Mouse (Mus musculus) embryo, embryonic 10.5 days (tissue): ENCODE results near the gene Ddx17.

ENCODE experiments used
- DNase-seq: peaks from one replicate; pipeline ENCODE4 v3.0.0-alpha.2; 2015; ENCODE audit warnings: low spot score

The Ddx17 gene

DNA sequence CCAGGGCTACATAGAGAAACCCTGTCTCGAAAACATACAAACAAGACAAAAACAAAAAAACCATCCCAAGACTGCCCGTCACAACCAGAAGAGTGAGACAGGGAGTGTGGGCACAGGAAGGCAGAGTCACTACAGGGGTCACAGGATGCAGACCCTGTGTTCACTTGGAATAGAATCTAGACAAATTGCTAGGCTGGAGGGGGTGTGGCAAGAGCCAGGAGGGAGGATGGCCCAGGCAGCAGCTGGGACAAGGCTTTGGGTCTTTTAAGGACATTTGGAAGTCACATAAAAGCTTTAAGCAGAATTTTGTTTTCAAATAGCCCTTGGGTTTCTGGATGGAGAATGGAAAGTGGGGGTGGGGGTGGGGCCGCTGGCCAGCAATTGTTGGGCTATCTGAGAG, 28.0 kb downstream of the Ddx17 start:
- no peak for DNase-seq

DNA sequence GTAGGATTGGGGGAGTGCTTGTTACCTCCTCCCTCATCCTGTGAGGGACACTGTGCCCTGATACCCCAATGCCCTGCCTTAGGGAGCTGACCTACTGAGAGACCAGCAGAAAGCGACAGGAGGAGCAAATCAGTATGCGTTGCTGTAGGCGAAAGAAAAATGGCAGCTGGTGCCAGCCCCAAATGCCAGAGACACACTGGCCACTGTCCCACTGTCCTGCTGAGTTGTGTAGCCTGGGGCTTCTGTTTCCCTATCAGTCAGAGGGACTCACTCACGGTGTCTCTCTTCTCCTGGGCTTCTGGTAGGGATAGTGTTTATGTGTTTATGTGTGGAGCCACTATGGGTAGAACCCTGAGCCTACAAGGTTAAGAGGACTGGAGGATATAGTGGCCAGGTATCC, 28.8 kb downstream of the Ddx17 start:
- no peak for DNase-seq

DNA sequence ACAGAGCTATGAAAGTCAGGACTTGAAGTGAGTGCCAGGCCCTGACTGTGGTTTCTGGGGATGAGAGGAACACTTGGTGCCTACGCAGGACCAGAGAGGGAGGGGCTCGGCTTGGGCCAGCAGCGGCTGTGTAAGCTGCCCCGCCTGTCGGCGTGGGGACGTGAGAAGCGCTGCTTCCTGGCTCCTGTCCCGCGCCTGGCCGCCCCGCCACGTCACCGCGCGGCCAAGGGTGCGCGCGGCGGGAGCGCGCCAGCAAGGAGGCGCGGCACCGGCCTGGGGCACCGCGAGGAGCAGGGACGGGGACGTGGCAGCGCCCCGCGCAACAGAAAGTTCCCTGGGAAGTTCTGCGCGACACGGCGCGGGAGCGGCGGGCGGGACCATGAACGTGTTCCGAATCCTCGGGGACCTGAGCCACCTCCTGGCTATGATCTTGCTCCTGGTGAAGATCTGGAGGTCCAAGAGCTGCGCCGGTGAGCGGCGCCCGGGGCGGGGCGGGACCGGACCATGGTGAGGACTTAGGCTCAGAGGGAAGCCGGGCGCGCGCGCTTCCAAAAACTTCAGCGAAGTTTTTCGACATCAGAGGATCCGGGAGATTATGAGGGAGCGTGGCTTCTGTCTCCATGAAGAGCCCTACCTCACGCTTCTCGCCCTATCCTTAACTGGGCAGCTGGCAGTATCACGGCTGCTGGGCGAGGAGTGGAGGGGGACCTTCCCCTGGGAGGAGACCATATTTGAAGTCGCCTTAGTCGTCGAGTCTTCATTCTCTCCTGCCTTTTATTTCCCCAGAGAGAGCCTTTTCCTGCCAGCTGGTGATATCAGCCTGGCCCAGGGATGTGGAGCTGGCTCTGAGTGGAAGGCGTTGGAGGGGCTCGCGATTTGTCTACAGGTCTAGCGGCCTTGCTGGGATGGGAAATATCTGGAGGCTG, 30.1 kb downstream of the Ddx17 start, which contains the start of gene Kdelr3:
Kdelr3 (plus strand) TSS at position 241 of the 926 bp plus-strand sequence.
- DNase-seq = peak; percentile 58

DNA sequence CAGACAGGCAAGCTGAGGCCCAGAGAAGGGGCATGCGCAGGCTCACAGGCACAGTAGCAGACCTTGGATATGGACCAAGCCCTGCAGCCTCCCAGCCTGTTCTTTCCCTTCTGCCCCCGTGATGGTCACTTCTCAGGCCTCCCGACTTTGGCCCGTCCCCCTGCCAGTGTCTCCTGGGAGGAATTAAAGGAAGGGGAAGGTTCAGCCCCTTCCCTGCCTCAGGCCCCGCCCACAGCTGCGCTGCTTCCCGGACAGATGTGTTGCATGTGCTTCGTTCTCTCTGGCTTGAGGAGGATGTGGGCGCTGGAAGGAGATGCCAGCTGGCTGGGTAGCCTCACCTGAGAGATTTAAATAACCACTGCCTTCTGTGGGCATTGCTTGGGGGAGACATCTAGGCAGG, 32.6 kb downstream of the Ddx17 start:
- DNase-seq = peak; percentile 57

DNA sequence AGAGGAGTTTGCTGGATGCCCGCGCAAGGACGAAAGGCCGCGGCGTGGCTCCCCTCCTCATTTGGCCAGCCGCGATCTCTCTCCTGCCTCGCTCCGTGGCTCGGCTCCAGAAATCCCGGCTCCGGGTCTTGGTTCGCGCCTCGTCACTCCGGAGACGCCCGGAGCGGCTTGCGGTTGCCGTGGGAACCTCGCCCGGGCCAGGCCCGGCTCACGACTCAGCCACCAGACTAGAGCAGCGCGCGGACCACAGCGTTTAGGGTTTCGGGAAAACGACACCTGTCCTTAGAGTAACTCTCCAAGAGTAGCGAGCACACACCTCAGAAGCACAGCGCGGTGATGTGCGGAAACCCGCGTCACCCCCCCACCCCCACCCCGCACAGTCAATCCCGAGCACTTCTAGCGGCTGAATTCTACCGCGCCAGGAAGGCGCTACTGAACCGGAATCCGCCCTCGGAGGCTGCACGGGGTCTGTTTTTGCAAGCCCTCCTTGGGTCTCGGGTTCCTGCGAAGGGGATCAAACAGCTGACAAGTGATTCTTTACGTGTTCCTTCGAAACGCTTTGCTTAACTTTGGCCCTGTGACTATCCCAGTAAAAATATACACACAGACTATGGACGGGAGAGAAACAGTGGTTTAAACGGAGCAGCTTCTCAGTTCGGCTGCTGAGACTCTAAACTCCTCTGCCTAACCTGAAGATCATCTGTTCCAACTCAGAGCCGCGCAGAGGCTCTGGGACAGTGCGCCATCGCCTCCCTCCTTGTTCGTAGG, 34.8 kb downstream of the Ddx17 start:
- DNase-seq = peak; percentile 89

DNA sequence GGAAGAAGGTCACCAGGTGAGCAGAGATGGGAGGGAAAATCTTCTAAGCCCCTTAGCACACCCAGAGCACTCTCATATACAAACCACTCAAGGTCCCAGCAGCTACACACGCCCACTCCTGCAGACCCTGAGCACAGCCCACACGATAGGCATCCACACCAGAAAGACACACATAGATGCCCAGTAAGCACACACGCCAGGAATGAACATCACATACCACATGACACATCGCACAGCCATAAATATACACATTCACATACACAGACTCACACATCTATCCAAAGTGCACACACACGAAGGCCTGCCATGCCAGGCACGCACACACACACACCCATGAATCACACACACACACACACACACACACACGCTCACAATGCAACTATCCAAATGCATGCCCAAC, 36.1 kb downstream of the Ddx17 start:
- DNase-seq = no peak

DNA sequence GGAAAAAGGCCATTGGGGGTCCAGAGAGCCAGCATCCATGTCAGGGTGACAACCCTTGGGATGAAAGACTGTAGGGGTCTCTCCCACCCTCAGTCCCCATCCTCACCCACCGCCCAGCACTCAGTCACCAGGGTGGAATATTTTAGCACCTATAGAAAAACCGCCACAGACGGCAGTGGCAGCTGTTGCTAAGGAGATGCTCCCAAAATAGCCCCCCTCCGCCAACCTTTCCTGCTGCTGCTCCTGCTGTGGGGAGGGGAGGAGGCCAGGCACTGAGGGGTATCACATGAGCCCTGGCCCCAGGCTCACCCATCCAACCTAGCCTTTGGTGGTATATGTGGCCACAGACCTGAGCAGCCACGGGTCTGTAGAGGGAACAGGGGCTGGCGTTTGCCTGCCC, 36.5 kb downstream of the Ddx17 start:
- DNase-seq = no peak

DNA sequence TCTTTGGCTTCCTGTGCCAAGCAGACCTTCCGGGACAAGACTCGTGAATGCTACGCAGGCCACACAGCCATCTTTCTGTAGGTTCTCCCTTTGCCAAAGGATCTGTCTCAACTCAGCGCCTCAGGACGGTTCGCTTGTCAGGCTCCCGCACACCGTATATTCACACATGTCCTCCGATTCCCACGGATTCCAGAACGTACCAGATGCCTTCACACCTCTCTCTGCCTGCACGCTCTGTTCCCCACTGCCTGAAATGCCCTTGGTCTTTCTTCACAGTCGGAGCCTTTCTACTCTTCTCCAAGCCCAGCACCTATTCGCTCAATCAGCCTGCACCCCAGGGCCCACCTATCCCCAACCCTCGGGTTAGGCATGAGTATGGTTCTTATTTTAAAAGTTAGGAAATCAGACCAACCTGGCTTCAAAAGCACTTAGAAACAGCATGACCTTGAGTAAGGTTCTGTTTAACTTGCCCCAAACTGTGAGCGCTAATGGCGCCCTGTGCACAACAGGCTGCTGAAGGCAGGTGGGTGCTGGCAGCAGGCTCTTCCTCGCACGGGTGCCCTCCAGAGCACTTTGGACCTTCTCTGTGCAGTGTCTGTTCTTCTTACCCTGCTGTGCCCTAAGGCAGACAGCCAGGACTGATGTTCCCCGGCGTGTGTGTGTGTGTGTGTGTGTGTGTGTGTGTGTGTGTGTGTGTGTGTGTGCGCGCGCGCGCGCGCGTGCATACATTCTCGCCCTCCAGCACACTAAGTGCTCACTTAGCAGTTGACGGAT, 39.3 kb downstream of the Ddx17 start:
- DNase-seq = no peak

DNA sequence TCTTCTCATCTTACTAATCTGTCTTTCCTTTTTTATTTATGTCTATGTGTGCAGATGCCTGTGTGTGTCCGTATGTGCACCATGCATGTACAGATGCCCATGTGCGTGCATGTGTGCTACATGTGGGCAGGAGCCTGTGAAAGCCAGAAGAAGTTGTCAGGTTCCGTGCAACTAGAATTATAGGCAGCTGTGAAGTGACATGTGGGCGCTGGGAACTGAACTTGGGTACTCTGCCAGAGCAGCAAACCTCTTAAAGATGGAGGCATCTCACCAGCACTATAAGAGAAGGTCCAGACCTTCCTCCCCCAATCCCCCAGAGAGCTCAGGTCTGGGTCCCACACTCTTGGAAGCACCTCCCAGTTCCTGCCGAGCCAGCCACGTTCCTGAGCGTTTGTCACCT, 40.1 kb downstream of the Ddx17 start:
- no peak for DNase-seq

DNA sequence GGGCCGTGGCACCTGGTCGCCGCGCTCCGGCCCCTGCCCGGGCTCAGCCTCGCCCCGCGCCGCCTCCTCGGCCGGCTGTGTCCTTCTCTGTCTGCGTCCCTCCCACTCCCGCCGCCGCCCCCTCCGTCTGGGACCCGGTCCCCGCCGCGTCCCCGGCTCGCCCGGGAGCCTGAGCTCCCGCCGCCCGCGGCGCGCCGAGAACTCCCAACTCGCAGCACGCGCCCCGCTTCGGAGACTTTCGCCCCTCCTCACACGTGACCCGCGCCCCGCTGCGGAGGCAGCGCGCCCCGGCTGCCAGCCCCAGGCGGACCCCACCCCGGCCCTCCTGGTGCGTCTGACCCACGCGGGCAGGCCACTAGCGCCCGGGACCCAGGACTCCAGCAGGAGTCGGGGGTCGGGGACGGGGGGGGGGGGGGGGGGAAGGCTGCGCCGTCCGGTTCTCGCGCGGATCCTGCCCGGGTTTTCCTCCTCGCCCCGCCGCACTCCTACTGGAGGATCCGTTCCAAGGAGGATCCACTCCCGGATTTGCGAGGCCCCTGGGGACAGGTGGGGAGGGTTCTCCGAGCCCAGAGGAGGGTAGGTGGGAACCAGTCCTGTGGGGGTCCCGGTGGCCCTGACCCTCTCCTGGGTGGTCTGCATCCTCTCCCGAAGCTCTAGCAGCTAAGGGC, 40.8 kb downstream of the Ddx17 start:
- DNase-seq = peak; percentile 78

DNA sequence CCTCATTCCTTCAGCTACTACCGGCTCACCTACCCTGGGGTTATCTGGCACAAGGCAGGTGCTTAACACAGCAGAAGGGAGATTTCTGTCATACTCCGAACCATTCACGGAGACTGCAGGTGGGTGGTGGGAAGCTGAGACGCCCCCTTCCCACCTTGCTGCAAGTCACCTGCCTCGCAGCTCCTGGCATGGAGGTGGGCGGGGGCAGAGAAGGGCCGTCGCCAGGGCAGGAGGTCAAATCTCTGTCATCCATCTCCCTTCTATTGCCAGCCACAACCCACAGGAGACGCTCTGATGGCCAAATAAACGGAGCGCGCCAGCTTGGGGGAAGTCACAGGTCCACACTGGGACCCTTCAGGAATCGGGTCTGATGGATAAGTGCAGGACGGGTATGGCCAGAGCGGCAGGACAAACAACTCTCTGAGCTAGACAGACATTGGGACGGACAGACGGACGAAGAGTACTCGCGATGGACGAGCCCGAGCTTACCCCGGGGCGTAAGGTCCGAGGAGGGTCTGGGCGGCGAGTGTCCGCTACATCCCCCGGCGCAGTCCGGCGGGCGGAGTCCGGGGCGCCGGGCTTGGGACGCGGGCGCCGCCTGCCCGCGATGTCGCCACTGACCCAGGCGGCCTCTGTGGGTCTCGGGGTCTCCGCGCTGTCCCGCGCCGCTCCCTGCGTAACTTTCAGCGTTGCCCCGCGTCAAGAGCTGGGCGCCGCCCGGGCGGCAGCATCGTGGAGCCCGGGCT, 41.7 kb downstream of the Ddx17 start, which contains the start of gene Kcnj4:
Kcnj4 (minus strand) TSS at position 535 of the 746 bp plus-strand sequence.
- DNase-seq = peak; percentile 34

DNA sequence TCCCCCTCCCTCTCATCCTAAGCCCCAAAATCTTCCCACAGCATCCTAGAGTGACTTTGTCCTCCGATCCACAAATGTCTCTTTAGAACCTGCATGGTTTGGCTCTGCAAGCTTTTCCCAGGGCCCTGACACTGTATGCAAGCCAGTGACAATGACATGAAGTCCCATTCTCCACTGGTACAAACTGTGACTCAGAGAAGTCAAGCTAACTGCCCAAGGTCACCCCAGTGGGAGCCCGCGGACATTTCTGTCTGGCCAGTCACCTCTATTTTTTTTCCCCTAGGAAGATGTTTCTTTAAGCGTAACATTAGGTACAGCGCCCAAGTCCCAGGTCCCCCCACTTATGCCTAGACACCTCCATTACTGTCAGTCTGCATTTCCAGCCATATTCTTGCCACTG, 43.1 kb downstream of the Ddx17 start:
- no peak for DNase-seq

DNA sequence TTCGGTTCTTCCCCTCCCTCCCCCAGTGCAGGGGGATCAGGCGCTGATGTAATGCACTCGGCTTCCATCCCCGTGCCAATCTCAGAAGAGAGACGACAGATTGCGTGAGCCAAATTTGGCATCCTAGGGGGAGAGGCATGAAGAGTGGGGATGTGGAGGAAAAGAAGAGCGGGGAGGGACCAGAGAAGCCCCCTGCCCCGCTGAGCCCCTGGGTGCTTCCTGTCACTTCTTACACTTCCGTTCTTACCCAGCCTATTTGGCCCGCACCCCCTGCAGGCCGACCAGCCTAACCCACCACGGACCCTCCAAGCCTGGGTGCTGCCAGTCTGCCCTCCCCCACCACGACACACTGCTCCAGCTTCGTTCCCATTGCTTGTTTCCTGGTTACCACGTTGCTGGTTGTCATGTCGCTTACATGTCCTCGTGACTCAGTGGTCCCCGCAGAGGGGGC, 43.6 kb downstream of the Ddx17 start:
- no peak for DNase-seq

DNA sequence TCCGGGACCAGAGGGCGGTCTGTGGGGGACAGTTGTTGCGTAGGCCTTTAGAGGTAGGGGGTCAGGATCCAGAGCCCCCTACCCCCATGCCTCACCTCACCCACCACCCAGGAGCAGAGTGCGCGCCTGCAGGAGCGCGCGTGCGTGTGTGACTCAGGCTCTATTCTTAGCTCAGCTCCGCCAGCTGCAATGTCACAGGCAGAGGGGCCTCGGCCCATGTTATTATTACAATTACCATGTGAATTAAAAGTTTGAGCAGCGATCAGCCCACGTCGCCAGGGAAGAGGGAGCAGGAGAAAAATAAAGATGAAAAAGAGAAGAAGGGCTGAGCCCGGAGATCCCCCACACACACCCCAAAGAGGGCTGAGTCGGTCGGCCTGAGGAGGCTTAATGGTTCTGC, 46.4 kb downstream of the Ddx17 start:
- DNase-seq = no peak

DNA sequence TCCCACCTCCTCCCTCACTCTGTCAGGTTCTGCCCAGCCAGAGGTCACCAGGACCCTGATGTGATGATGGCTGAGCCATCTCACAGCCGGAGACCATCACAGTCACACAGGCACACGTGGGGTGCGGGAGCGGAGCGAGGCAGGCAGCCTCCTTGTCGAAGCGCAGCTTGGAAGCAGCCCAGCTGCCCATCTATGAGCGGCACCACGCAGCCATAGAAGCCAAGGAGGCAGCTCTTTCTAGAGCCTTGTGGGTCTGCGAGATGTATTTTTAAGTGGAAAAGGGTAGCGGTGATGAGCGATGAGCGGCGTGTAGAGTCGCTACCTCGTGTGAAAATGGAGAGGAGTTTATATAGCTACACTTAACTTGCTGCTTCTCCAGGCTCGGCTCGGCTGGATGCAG, 53.0 kb downstream of the Ddx17 start:
- DNase-seq = no peak

DNA sequence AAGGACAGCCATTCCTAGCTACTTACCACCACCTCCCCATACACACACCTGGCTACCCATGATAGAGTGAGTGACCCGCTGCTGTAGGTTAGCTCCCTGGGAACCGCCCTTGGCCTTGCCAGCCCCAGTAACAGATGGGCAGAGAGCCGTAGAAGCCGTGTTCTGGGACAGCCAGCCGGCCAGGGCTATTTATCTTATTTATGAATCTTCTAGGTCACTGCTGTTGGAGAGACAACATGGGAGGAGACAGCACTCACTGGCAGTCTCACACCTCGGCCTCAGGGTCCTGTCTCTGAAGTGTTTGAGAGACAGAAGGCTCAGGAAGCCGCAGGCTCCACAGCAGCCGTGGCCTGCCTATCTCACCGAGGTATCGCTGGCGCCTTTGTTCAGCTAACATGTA, 57.1 kb downstream of the Ddx17 start:
- DNase-seq = no peak

DNA sequence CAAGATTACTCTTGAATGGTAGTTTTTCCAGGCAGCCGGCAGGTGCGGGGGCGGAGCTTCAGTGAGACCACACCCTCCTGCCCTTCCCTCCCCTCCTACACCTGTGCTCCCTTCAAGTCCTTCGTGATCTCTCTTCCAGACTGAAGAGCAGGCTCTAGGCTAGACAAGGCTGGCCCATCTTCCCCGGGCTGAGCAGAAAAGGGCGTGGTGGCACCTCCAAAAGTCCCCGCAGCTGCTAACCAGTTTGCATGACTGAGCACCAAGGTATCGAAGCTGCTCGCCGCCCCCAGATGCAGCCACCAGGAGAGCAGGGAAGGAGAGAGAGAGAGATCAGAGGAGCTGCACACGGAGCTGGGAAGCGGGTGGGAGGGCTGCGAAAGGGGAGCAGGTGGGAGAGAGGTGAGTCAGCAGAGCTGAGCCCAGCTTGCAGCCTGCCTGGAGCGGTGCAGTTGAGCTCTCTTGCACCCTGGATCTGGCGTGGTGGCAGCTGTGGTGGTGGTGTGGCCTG, 65.3 kb downstream of the Ddx17 start:
- DNase-seq = no peak
